In the genomic region with DNA sequence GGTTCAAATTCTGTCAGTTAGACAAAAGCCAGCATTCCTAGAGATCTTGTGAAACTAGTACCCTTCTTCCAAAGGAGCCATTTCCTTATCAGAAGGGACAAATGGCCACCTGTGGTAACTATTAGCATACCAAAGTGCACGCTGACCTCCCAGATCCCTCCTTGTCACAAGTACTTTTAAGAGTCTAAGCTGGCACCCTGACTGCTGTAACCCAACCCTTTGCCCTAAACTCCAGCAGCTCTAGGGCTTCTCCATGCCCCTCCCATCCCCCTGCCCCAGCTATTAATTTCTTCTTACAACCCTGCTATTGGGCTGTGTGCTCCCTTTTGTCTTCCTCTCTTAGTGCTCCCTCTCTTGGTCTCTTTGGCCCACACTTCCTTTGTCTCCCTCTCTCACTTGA, we compare ENCODE assay signal across 12 mouse cellular contexts.
"Had no signal": no experiment of that assay in that cellular context is flagged by ENCODE, and none has a peak within 500 bp of the region (broad histone marks: within the 10 kb centered on the region; RNA-seq: fewer than 3 reads in every experiment).

No protein-coding gene starts in this region.

- H3K27me3 ChIP-seq: liver, embryonic 15.5 days; megakaryocyte, embryonic 14.5 days; stomach, embryonic 15.5 days had no signal

- H3K9ac ChIP-seq: liver, embryonic 15.5 days; midbrain, embryonic 12.5 days; stomach, embryonic 15.5 days had no signal

- H3K27ac ChIP-seq: left cerebral cortex, adult 2 months; limb, embryonic 10.5 days; liver, embryonic 15.5 days; midbrain, embryonic 12.5 days; stomach, embryonic 15.5 days had no signal

- H3K4me2 ChIP-seq: liver, embryonic 11.5 days; liver, embryonic 15.5 days; midbrain, embryonic 12.5 days; stomach, embryonic 15.5 days had no signal

- H3K9me3 ChIP-seq: limb, embryonic 10.5 days; liver, embryonic 15.5 days; midbrain, embryonic 12.5 days; stomach, embryonic 15.5 days had no signal

- H3K36me3 ChIP-seq: limb, embryonic 10.5 days; liver, embryonic 15.5 days; midbrain, embryonic 12.5 days; stomach, embryonic 15.5 days had no signal

- H3K4me3 ChIP-seq: left cerebral cortex, adult 2 months; limb, embryonic 10.5 days; liver, embryonic 15.5 days; megakaryocyte, embryonic 14.5 days; midbrain, embryonic 12.5 days; stomach, embryonic 15.5 days had no signal

- DNase-seq: kidney, adult 8-10 months; kidney, postnatal 25 days; right cerebral cortex, postnatal 14 days; thymus, adult 2 months; thymus, postnatal 4 days had no signal

- H3K4me1 ChIP-seq: liver, embryonic 15.5 days; megakaryocyte, embryonic 14.5 days had no signal
